Mouse (Mus musculus) inflammation-experienced regulatory T-cells, adult 16 weeks (primary cell): ENCODE data around the gene Gm8356. TPM values are rescaled to one million over a fixed set of nuclear protein-coding genes. Genes with fewer than 3 reads are reported as not detected.

ENCODE experiments used
- polyA plus RNA-seq: library from polyadenylated mRNA; unstranded; fragments of 100-300 nt; shearing (Covaris generic); gene quantifications from one replicate; pipeline ENCODE4 v1.2.1, GENCODE M21; 2017

The Gm8356 gene
- 0.35 TPM for polyA plus RNA-seq

DNA sequence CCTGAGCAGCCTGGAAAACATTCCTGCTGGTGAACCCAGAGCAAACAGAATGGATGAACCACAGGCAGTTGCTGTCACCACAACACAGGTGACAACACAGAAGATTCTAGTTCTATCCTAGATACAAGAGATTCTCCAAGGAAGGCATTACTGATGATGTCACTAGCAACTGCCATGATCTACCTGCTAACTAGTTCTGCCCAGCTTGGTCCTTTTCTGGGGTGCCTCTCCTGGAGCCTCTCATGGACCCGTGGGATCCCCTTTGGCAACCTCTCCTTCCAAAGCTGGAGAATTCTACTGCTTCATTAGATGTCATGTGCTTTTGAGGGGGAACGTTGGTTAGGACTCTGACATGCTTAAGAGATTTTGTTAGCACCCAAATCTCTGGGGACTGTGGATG, at the start of gene Gm8356:
Gene Gm8356, minus strand, starts transcription at position 101 of the 400 bp plus-strand sequence.

Other genes starting within 250 kb of the Gm8356 start
- gene Gm21103, start 232.4 kb downstream of the Gm8356 start, polyA plus RNA-seq: not detected
- not detected for gene Gm3618, start 193.6 kb downstream of the Gm8356 start, polyA plus RNA-seq
- not detected for gene Gm16440, start 147.0 kb downstream of the Gm8356 start, polyA plus RNA-seq
- gene Gm3591, start 124.8 kb downstream of the Gm8356 start, polyA plus RNA-seq: 3.2 TPM
- not detected for gene Gm3594, start 92.7 kb downstream of the Gm8356 start, polyA plus RNA-seq
- not detected for gene Gm3629, start 53.3 kb upstream of the Gm8356 start, polyA plus RNA-seq
- not detected for gene Gm3460, start 85.1 kb upstream of the Gm8356 start, polyA plus RNA-seq
- not detected for gene Gm10251, start 146.9 kb upstream of the Gm8356 start, polyA plus RNA-seq
- gene Gm8050, start 183.0 kb upstream of the Gm8356 start, polyA plus RNA-seq: not detected
- gene Gm3636, start 205.0 kb upstream of the Gm8356 start, polyA plus RNA-seq: 18.8 TPM
- not detected for gene Gm8362, start 237.1 kb upstream of the Gm8356 start, polyA plus RNA-seq